Mouse (Mus musculus) megakaryocyte-erythroid progenitor cell, adult 5-6 weeks (primary cell): Measurements from ENCODE around the gene Etv1. TPM values are rescaled to one million over a fixed set of nuclear protein-coding genes. Genes with fewer than 3 reads are reported as not detected.

Experiments
- ATAC-seq: replicated peaks from 2 replicates; pipeline ENCODE4 v1.8.0; 2016; ENCODE audit warnings: mild to moderate bottlenecking, inconsistent platforms; ENCODE audit not compliant: severe bottlenecking, poor library complexity, low FRiP score, low TSS enrichment
- total RNA-seq, 2 experiments: library from RNA; stranded (forward) in 1 of 2; stranded (reverse) in 1 of 2; fragments of 200-1000, 215-1000 nt in 1 of 2; fragments of >200 nt in 1 of 2; fragmentation: Nextera tagmentation in 1 of 2; gene quantifications; 2 replicates each; pipeline ENCODE4 v1.2.3; 2014 to 2017

Gene Etv1
- total RNA-seq, 2 experiments from 2014 or later = not detected

DNA sequence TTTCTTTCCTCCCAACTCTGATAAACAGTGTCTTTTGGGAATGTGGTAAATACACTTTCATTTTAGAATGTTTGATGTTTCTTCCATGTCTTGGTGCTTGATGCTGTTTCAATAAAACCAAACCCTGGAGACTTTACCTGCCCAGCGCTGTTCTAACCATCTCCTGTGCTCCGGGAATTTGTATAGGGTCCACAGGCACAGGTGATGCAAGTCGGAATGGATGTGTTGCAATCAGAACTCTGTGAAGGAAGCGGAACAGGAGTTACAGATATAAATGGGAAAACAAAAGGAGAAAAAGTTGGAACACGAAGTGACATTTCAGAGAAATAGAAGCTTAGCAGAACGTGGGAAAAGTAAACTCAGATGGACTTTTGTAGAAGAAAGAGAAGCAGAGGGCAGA is 127.1 kb downstream of the Etv1 start:
- no peak for ATAC-seq

DNA sequence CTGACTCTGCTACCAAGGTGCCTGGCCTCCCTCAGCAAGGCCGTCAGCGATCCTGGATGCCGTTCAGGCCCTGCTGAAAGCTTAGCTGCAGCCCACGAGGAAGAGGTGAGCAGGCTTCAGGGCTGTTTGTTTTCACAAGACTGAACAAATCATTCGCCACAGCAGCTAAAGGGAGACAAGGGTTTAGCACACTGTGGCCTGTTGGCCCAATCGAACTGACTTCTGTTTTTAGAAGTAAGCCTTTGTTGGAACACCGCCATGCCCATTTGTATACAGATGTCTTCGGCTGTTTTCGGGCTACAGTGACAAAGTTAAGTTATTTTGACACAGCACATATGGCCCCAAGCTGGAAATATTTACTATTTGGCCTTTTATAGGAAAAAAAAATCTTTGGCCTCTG is 127.6 kb downstream of the Etv1 start:
- no peak for ATAC-seq

DNA sequence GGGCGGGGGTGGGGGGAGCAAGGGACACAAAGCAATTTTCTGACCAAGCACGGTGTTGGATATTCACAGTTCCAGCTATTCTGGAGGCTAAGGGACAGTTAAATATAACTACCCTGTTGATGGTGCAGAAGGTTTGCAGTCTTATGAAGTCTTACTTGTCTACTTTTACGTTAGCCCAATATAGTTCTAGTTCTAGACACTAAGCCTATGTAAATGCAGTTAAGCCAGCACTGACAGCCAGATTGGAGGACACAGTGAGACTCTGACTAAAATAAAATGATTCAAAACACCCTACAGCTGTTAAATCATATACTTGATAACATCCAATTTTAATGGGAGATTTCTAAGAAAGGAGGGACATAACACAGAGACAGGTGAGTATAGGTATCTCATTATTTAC is 129.8 kb downstream of the Etv1 start:
- ATAC-seq = no peak
